Mouse (Mus musculus): ENCODE measurements at regions not wholly inside any gene's neighbourhood (a gene's known extent, or its start where the extent isn't known, plus 50 kb on each side); places are given as distances from the start of the nearest gene placed in this dataset.

- TF ChIP-seq ZC3H11A (IDR thresholded peaks at IDR 0.05; ENCODE audit: borderline replicate concordance, low read depth, low read length) (peak; percentile 96), MAFK (IDR thresholded peaks at IDR 0.05; ENCODE audit: insufficient read depth, low read depth, low read length) (no peak), CHD2 (IDR thresholded peaks at IDR 0.05; ENCODE audit: low read depth, low read length) (no peak), ZNF384 (IDR thresholded peaks at IDR 0.05; ENCODE audit: low read depth, low read length) (no peak)
Measured at GRCm38 (mm10) chr14:54059776-54060175, 194.1 kb downstream of the Dad1 start.

All from ES-E14 (cell line).